Mouse (Mus musculus) spleen, postnatal 36 days (tissue): ENCODE results near the gene H2-Eb1.
"Not testable (repeated sequence)": the region's sequence is repeated elsewhere in the genome, so short reads cannot be mapped to it uniquely, and the experiment has no call there.

Experiments used
- DNase-seq, 2 experiments: peaks; one replicate each; pipeline ENCODE4 v3.0.0; 2022; ENCODE audit warnings: low spot score in 2 of 2, mixed read lengths in 1 of 2

H2-Eb1 gene

GRCm38 (mm10) chr17:34291609-34292008 is 14.1 kb upstream of the H2-Eb1 start:
- peak; percentile 90 to 93 for DNase-seq

GRCm38 (mm10) chr17:34292570-34292969 is 13.1 kb upstream of the H2-Eb1 start:
- DNase-seq = no peak

GRCm38 (mm10) chr17:34293533-34293932 is 12.1 kb upstream of the H2-Eb1 start:
- DNase-seq = peak; percentile 87 to 90

- DNase-seq = no peak
Observed at GRCm38 (mm10) chr17:34294249-34294648, 11.4 kb upstream of the H2-Eb1 start.

GRCm38 (mm10) chr17:34295307-34295706 is 10.4 kb upstream of the H2-Eb1 start:
- no peak for DNase-seq

GRCm38 (mm10) chr17:34295891-34296794 is 9.5 kb upstream of the H2-Eb1 start:
- DNase-seq = peak; percentile 86 to 91

GRCm38 (mm10) chr17:34299356-34299755 is 6.3 kb upstream of the H2-Eb1 start:
- peak; percentile 80 to 87 for DNase-seq

- DNase-seq = no peak
Observed at GRCm38 (mm10) chr17:34300071-34300470, 5.6 kb upstream of the H2-Eb1 start.

- peak; percentile 94 for DNase-seq
Observed at GRCm38 (mm10) chr17:34300691-34301566, 4.7 kb upstream of the H2-Eb1 start.

- DNase-seq = no peak
Observed at GRCm38 (mm10) chr17:34301670-34302190, 3.9 kb upstream of the H2-Eb1 start.

- DNase-seq = no peak
Observed at GRCm38 (mm10) chr17:34303789-34304188, 1.9 kb upstream of the H2-Eb1 start.

GRCm38 (mm10) chr17:34304751-34305150 is 916 bp upstream of the H2-Eb1 start:
- peak; percentile 92 to 94 for DNase-seq

GRCm38 (mm10) chr17:34306407-34306806 is 740 bp downstream of the H2-Eb1 start:
- DNase-seq = peak; percentile 78 to 81

GRCm38 (mm10) chr17:34307216-34307615 is 1.5 kb downstream of the H2-Eb1 start:
- no peak for DNase-seq

GRCm38 (mm10) chr17:34308161-34308560 is 2.5 kb downstream of the H2-Eb1 start:
- DNase-seq = no peak

GRCm38 (mm10) chr17:34309225-34309624 is 3.6 kb downstream of the H2-Eb1 start:
- DNase-seq = no peak

GRCm38 (mm10) chr17:34309683-34310385 is 4.2 kb downstream of the H2-Eb1 start:
- peak in 1 of 2 experiments; percentile 55 for DNase-seq

GRCm38 (mm10) chr17:34310526-34310925 is 4.9 kb downstream of the H2-Eb1 start:
- not testable (repeated sequence) for DNase-seq

GRCm38 (mm10) chr17:34312185-34312584 is 6.5 kb downstream of the H2-Eb1 start:
- DNase-seq = no peak

- DNase-seq = peak; percentile 74
Observed at GRCm38 (mm10) chr17:34313393-34313792, 7.7 kb downstream of the H2-Eb1 start.

- DNase-seq = no peak
Observed at GRCm38 (mm10) chr17:34314286-34314685, 8.6 kb downstream of the H2-Eb1 start.
